Comparison of ENCODE assay signal across 8 mouse cellular contexts in genomic region chr13:81710775-81711545, GRCm38 (mm10). TPM values are rescaled to one million over a fixed set of nuclear protein-coding genes. Genes with fewer than 3 reads are reported as not detected.
DNase-seq lines count a peak whose midpoint lies in the region; ATAC-seq lines count a peak whose summit lies in the region.

TSS of gene Polr3g (minus strand) at chr13:81711013.
TSS of gene Mblac2 (plus strand) at chr13:81711341.

- H3K9me3 ChIP-seq in heart, embryonic 13.5 days, result no peaks in the 10 kb centered on the region
- no peaks in the 10 kb centered on the region for H3K9me3 ChIP-seq in liver, embryonic 12.5 days (replicated peaks)
- no peaks in the 10 kb centered on the region for H3K9me3 ChIP-seq in stomach, embryonic 15.5 days

- no peak within 1 kb of the TSS for H3K27ac ChIP-seq in brown adipose tissue, adult 24 weeks (replicated peaks; ENCODE audit: low read depth, low read length)
- H3K27ac ChIP-seq in heart, embryonic 13.5 days (replicated peaks), result peak within 1 kb of the TSS; percentile 88
- peak within 1 kb of the TSS; percentile 94 for H3K27ac ChIP-seq in liver, embryonic 12.5 days
- H3K27ac ChIP-seq in stomach, embryonic 15.5 days, result peak within 1 kb of the TSS; percentile 94

- peak within 1 kb of the TSS; percentile 100 for H3K4me2 ChIP-seq in heart, embryonic 13.5 days
- peak within 1 kb of the TSS; percentile 98 for H3K4me2 ChIP-seq in liver, embryonic 12.5 days
- peak within 1 kb of the TSS; percentile 99 for H3K4me2 ChIP-seq in stomach, embryonic 15.5 days

- H3K36me3 ChIP-seq in heart, embryonic 13.5 days, result no peaks in the 10 kb centered on the region
- no peaks in the 10 kb centered on the region; the same call in 1 of the 2 replicates for H3K36me3 ChIP-seq in liver, embryonic 12.5 days
- H3K36me3 ChIP-seq in stomach, embryonic 15.5 days, result no peaks in the 10 kb centered on the region

- peak within 1 kb of the TSS; percentile 92 for H3K4me3 ChIP-seq in brown adipose tissue, adult 24 weeks (ENCODE audit: insufficient read depth, low read depth, low read length)
- peak within 1 kb of the TSS; percentile 77 for H3K4me3 ChIP-seq in heart, embryonic 13.5 days
- peak within 1 kb of the TSS; percentile 90 for H3K4me3 ChIP-seq in liver, embryonic 12.5 days
- H3K4me3 ChIP-seq in stomach, embryonic 15.5 days (replicated peaks), result peak within 1 kb of the TSS; percentile 95

- no peaks in the 10 kb centered on the region for H3K27me3 ChIP-seq in heart, embryonic 13.5 days (replicated peaks)
- no peaks in the 10 kb centered on the region for H3K27me3 ChIP-seq in liver, embryonic 12.5 days (replicated peaks)
- H3K27me3 ChIP-seq in stomach, embryonic 15.5 days (replicated peaks), result no peaks in the 10 kb centered on the region

- peak within 1 kb of the TSS; percentile 86 for H3K9ac ChIP-seq in heart, embryonic 13.5 days
- peak within 1 kb of the TSS; percentile 81 for H3K9ac ChIP-seq in liver, embryonic 12.5 days
- H3K9ac ChIP-seq in stomach, embryonic 15.5 days, result peak within 1 kb of the TSS; percentile 56; the same call in 1 of the 2 replicates

- WGBS in heart, embryonic 13.5 days, result under 1% methylated on average over 61 of the region's 61 CpGs
- WGBS in liver, embryonic 12.5 days (ENCODE audit: insufficient replicate concordance), result under 1% methylated on average over 61 of the region's 61 CpGs
- under 1% methylated on average over 61 of the region's 61 CpGs for WGBS in stomach, embryonic 15.5 days

- H3K4me1 ChIP-seq in brown adipose tissue, adult 24 weeks (ENCODE audit: control insufficient read depth, insufficient read depth, insufficient read length, low read length), result 0 out of 2 replicates have a peak, but pooled peaks cover 2% of the 10 kb centered on the region
- peaks cover 28% of the 10 kb centered on the region for H3K4me1 ChIP-seq in heart, embryonic 13.5 days
- H3K4me1 ChIP-seq in liver, embryonic 12.5 days, result peaks cover 54% of the 10 kb centered on the region
- H3K4me1 ChIP-seq in stomach, embryonic 15.5 days, result no peaks in the 10 kb centered on the region; the same call in 1 of the 2 replicates

- peak; percentile 92 for ATAC-seq in heart, embryonic 13.5 days (ENCODE audit: extremely low read depth, insufficient number of reproducible peaks, low FRiP score, low TSS enrichment)
- ATAC-seq in liver, embryonic 12.5 days, result peak; percentile 92
- peak; percentile 96 for ATAC-seq in stomach, embryonic 15.5 days (ENCODE audit: insufficient read depth, low FRiP score, low read depth)

- DNase-seq in CD4-positive, CD25-positive, alpha-beta regulatory T cell, adult 2 months (ENCODE audit: low read depth, low spot score), result peak; percentile 97
- peak; percentile 42 for DNase-seq in fat pad, adult 2 months (ENCODE audit: extremely low read depth, low read depth, low spot score)
- DNase-seq in kidney, postnatal 10 days, result peak; percentile 98
- peak; percentile 94 to 95 for DNase-seq in natural killer cell, adult 2 months (ENCODE audit: low spot score in 2 of 2)

RNA-seq across cellular contexts. Expression of gene Polr3g, which starts in this region (rescaled TPM):
- 12.3 and 12.6 TPM in 2 replicates for polyA plus RNA-seq in brown adipose tissue, adult 24 weeks (2012; ENCODE audit: insufficient read depth, insufficient read length, missing spikeins)
- polyA plus RNA-seq in heart, embryonic 13.5 days (2015; fragmentation: Nextera tagmentation; extraction: Ambion mirVana), result 15.2 and 17.6 TPM in 2 replicates
- polyA plus RNA-seq in liver, embryonic 12.5 days (2016; fragmentation: Nextera tagmentation; extraction: Ambion mirVana), result 16.9 and 19.1 TPM in 2 replicates
- polyA plus RNA-seq in stomach, embryonic 15.5 days (2015; fragmentation: Nextera tagmentation; extraction: Ambion mirVana), result 14.4 and 17.1 TPM in 2 replicates

RNA-seq across cellular contexts. Expression of gene Mblac2, which starts in this region (rescaled TPM):
- 13.8 and 20.7 TPM in 2 replicates for polyA plus RNA-seq in brown adipose tissue, adult 24 weeks (2012; ENCODE audit: insufficient read depth, insufficient read length, missing spikeins)
- 4.7 and 7.3 TPM in 2 replicates for polyA plus RNA-seq in heart, embryonic 13.5 days (2015; fragmentation: Nextera tagmentation; extraction: Ambion mirVana)
- 2.8 and 3.0 TPM in 2 replicates for polyA plus RNA-seq in liver, embryonic 12.5 days (2016; fragmentation: Nextera tagmentation; extraction: Ambion mirVana)
- polyA plus RNA-seq in stomach, embryonic 15.5 days (2015; fragmentation: Nextera tagmentation; extraction: Ambion mirVana), result 8.5 and 9.2 TPM in 2 replicates

Comparison
In these comparisons a context has a peak if more than half of its experiments do, and no peak if none do; other contexts are left out.
1. DNase-seq: peak in every context shown above with its lines; median percentile 98 in kidney, postnatal 10 days; 97 in CD4-positive, CD25-positive, alpha-beta regulatory T cell, adult 2 months; 94 in natural killer cell, adult 2 months; 42 in fat pad, adult 2 months.